Mouse (Mus musculus) kidney, postnatal 4 days (tissue): ENCODE measurements at regions not wholly inside any gene's neighbourhood (a gene's known extent, or its start where the extent isn't known, plus 50 kb on each side); places are given as distances from the start of the nearest gene placed in this dataset.
"Not testable (repeated sequence)": the region's sequence is repeated elsewhere in the genome, so short reads cannot be mapped to it uniquely, and the experiment has no call there.

ENCODE experiments used
- DNase-seq, 2 experiments: peaks; one replicate each; pipeline ENCODE4 v3.0.0; 2021; ENCODE audit warnings: mixed read lengths in 2 of 2

DNA sequence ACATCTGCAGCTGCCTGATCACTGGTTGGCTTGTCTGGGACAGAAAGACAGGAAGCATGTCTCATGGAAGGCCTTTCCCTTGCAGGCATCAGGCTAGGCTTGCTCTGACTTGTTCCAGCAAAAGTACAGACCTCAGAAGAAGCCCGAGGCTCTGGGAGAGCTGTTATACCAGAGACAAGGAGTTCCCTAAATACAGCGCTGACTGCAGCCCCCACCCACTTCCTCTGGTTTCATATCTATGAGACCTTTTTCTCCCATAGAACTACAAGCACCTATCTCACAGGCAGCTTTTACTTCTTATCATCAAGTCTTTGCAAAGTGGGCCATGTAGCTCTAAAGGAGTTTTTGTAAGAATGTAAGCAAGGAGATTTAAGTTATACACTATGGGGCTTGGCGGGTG, 312.2 kb upstream of the Vmn1r3 start:
- DNase-seq = not testable (repeated sequence)

DNA sequence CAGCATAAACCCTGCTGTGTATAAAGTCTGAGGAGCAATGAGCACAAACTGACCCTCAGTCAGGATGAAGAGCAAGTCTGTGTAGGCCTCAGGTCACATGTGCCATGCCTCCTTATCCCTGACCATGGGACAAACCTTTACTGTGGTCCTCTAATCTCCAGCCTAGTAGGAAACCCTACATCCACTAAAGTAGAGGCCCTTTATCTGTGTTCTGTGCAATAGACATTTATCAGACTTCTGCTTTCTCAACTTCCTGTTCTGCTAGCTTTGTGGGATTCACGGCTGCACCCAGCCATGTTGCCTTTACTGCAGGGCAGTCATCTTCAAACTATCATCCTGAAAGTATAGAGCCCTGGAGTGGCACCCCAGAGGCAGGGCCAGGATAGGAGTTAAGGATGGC, 310.8 kb upstream of the Vmn1r3 start:
- not testable (repeated sequence) for DNase-seq

DNA sequence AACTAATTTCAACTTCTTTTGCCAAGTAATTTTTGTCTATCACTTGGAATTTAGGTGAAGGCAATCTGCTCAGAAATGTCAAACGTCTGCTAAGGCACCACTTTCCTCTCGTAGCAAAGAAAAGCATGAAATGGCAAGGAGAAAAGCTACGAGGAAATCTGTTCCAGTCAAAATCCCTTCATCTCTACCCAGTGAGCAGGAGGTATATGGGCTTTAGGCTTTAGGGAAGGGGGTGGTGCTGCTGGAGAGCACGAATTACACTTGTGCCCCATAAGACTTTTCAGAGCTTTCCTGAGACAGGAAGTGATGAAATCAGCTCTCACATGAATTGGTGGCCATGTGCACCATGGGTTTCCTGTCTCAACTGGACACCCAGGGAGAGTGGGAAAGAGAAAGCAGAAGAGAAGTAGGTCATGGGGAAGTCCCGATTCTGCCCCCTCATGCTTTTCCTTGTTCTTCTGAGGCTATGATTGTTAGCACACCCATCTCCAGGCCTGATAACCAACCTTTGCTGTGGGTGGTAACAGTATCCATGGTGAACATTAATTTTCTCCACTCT, 309.0 kb upstream of the Vmn1r3 start:
- DNase-seq = not testable (repeated sequence)

DNA sequence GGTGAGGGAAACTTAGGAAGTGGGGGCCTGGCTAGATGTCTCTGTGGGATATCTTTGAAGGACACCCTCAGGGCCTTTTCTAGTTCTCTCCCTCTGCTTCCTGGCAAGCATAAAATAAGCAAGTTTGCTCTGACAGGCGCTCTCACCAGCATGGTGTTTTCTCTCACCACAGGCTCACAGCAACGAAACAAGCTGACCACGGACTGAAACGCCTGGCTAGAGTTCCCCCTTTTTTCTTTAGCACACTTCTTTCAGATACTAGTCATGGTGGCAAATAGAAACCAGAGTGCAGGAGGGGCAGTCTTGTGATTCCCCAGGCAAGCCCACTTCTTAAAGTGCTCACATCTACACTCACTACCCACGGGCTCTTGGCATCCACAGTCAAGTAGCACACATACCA, 305.7 kb upstream of the Vmn1r3 start:
- not testable (repeated sequence) for DNase-seq

DNA sequence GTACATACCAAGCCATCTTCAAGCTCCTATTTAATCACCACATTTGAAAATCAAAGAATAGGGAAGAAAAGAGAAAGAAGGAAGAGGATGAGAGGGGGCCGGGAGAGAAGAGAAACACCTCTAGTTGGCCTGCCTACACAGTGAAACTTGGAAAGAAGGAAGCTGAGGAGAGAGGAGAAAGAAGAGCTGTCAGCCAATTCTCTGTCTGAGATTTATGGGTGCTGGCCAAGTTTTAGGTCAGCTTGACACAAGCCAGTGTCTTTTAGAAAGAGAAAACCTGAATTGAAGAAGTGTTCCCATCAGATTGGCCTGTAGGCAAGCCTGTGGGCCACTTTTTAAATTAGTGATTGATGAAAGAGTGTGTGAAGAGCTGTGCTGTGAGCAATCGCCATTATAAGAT, 296.9 kb upstream of the Vmn1r3 start:
- DNase-seq = no peak

DNA sequence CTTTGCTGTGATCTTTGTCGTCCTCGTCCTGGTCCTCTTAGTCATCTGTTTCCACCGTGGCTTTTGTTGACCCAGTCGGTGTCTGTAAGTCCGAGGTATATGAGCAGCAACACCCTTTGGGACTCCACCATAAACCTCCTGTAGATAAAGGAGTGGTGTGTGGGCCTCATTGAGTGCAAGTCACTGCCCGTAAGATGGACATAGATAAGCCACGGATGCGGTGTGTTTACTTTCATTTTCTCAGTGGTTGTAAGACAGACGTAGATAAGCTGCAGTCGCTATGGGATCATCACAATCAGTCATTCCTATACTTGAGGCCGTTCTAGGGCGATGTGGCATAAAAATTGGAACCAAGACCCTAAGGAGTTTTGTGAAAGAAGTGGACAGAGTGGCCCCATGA, 271.6 kb upstream of the Vmn1r3 start:
- no peak for DNase-seq

DNA sequence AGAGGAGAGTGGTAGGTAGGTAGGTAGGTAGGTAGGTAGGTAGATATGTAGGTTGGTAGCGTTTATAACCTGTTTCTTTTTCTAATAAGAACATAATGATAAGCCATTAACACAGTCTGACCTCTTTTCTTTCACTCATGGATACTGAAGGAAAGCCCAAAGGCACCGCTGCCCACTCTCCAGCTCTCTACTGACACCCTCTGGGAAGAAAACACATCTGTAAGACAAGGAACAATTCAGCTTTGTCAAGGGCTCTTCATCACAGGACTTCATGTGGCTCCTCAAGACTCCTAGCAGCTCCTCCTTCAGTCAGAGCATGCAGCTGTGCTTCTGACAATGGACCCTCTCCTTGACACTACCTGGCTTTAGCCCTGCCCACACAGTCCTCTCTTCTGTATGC, 252.2 kb upstream of the Vmn1r3 start:
- DNase-seq = not testable (repeated sequence)

DNA sequence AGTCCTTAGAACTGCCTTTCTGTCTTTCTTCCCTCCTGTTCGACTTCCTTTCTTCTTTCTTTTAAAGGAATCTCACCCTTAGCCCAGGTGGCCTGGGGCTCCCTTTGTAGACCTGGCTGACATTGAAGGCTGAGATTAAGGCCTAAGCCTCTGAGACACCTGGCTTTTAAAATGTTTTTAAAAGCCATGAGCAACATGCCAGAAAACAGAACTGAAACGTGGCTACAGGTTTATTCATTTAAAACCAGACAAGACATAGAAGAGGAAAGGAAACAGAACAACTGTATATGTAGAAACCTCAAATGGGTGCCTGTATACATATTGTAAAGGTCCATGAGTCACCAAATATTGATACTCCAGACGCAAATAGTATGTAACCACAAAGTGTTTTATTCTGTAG, 242.8 kb upstream of the Vmn1r3 start:
- no peak for DNase-seq

DNA sequence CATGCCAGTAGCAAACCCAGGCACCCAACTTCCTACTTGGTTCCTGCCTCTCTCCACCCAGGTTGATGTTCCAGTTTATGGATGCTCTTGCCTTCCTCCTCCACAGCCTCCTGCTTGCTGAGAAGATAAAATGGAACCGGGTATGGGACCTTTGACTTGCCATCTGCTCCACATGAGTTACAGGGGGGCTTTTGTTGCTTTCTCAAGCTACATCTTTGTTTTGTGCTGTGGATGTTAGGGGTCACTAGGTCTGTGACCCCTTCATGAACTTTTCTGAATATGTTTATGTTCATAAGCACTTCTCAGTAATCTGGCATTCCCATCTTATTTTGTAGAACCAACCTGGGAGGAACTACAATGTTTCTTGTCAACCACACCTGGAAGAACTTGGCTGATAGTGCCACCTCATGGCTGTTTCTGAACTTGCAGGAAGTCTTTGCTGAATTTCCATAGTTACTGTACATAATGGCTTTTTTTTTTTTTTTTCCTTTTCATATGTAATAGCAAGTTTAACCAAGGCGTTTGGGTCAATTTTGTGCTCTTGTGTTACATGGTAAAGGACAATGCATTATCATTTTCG, 234.9 kb upstream of the Vmn1r3 start:
- peak; percentile 66 to 75 for DNase-seq

DNA sequence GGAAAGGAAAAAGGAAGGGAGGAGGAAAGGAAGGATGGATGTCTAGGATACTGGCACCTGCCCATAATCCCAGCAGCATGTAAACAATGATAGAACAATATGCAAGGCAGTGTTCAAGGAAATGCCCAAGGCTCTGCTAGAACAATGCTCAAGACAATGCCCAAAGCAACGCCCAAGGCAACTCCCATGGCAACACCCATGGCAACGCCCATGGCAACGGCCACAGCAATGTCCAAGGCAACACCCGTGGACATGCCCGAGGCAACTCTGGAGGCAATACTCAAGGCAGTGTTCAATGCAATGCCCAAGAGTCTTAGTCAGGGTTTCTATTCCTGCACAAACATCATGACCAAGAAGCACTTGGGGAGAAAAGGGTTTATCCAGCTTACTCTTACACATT, 231.5 kb upstream of the Vmn1r3 start:
- DNase-seq = no peak

DNA sequence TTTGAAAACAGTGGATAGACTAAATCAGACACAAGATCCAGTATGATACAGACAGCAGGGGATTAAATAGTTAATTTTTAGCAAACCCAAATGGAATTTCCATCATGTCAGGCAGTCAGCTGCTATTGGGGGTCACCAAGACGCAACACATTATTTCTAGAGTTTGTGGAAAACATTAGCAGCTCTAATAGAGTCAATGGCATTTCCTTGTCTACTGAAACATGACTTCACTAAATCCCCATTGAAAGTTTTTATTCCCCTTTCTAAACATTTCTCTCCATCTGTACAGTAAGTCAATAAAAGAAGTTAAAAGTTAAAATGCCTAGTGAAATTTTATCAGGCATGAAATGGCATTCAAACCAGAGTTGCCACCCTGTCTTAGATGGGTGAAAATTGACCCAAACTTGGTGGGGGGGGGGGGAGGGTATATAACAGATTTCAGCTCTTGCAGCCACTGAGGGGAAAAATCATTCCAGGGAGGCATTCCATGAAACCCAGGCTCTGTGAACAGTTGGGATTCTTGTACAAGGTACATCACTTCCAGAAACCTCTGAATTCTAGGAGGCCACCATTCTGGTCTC, 229.4 kb upstream of the Vmn1r3 start:
- DNase-seq = not testable (repeated sequence)

DNA sequence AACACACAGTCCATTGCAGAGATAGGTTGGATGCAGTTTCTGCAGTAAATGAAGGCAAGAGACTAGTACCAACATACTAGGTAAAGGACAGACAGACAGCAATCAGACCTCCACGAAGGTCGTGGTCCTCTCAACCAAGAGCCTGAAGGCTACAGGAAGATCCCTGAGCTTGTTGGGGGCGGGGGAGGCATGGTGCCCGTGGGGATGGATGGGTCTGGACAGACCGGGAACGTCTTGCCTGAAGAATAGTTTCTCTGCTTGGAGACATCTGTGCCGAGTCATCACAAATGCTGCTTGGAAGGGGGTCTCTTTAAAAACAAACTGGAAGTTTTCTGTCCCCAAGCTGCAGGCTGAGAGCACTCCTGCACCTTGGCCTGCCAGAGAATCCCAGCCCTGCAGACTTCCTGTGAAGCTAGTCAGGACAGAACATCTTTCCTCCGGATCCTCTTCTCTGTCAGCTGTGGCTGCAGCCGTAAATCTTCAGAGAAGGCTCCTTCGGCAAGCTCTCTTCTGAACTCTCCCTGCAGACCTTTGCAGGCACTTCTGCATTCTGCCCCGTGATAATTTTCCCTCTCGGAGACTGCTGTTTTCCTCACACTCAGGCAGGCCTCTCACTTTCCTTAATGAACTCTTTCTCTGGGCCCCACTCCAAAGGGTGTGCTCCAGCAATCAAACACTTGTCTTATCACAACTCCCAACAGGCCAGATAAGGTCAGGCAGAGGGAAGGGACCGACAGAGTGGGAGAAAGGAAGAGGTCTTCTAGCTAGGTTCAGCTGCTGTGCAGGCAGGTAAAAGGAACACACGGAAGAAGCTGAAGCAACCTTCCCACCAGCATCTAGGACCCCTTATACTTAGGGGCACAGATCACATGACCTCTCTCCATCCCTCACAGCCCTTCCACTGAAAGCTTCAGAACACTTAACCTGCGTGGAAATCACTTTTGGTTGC, 228.6 kb upstream of the Vmn1r3 start:
- DNase-seq = peak; percentile 9 to 30

DNA sequence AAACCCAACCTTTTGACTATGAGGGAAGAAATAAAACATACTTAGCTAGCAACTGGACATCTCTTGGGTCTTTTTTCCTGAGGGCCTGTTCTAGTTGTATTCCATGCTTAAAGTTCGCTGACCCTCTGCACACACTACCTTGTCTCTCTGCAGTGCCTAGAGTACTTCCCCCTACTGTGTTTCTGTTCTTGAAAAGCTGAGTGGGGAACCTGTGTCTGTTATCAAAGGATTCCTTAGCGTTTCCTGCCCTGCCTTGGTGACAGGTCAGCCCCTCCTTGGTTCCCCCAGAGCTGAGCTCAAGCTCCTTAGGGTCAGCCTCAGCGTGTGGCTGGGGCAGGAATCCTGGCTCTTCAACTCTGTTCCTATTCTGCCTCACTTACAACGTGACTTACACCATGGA, 227.2 kb upstream of the Vmn1r3 start:
- DNase-seq = not testable (repeated sequence)

DNA sequence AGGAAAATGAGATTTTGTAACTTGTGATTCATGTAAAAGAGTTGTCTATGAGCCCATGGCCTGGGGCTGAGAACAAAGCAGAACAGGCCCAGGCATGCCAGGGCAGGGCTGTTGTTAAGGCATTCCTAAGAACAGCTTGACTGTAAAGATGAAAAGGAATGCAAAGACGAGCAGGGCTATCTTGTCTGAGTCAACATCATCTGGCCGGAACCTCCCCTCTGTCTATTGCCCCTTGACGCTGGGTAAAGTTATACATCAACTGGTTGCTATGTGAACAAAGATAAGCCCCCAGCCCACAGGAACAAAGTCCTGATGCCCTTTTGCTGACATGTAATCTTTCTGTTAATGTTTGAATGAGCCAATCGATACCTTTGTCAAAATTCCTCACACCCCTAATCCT, 217.7 kb upstream of the Vmn1r3 start:
- not testable (repeated sequence) for DNase-seq

DNA sequence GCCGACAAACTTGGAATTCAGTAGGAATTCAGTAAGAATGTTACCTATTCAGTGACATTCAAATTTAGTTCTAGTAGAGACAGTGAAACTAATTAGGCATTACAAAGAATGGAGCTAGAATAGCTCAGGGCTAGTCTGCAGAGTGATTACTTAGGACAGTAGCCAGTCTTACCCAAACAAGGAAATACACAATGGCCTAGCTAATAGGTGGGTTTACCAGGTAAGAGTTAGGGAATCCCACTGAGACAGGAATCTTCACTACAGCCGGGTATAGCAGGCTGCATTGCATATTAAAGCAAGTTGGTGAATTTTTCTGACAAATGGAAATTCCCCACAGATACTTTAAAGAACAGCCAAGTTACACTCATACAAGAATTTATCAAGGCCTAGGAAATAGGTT, 216.6 kb upstream of the Vmn1r3 start:
- DNase-seq = not testable (repeated sequence)

DNA sequence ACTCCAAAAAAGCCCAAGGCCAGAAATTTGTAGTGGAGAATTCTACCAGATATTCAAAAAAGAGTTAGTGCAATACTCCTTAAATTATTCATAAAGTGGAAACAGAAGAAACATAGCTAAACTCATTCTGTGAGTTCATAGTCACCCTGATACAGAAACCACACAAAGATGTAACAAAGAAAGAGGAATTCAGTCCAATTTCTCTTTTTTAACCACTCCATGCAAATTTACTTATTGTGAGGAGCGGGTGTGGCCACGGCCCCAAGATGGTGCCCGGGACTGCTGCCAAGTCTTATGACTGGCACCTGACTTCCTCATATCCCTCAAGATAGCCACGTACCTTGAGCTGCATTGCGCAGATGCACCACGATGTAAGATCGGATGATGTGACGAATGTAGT, 206.4 kb upstream of the Vmn1r3 start:
- DNase-seq = not testable (repeated sequence)

DNA sequence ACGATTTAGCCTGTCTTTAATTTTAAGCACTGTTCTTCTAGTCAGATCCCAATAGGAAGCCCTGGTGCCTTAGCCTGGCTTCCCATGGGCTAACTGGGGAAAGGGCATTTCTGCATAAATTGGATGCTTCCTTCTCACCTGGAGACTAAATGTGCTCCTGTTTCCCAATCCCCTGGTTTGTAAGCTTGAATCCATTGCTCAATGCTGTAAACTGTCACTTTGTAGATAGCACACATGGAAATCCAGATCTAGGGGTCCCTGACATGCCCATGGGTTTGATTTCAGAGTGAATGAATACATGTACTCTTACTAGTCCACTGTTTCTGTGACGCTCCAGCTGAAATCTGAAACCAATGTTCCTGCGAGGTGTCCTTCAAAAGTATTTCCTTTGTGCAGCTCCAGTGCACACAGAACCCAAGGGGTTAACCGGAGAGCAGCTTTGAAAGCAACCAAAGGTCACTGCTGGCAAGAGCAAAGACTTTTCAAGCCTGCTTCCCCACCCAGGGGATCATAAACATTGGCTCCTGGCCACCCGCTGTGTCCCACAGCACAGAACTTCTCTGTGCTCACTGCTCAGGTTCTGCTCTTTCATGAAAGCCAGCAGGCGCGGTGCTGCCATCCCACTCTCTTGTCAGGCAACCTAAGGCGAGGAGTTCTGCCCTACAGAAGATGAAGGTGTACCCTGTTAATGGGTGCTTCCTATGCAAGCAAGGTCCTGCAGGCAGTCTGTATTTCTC, 188.0 kb upstream of the Vmn1r3 start:
- peak; percentile 18 to 42 for DNase-seq

DNA sequence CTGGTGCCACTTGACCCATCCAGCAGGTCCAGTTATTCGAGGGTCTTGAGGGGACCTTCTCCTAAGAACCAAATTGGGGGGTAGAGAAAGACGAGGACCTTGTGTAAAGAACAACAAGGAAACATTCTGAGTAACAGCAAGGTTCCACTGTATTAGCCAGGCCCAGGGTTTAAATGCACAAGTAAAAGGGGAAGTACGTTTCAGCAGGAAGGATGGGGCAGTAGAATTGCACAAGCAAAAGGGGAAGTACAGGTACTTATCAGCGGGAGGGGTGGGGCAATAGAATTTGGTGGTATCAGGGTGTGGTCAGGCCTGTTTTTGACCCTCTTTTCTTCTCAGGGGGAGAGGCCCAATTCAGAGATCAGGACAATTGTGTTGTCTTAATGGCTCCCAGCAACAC, 182.9 kb upstream of the Vmn1r3 start:
- DNase-seq = not testable (repeated sequence)

DNA sequence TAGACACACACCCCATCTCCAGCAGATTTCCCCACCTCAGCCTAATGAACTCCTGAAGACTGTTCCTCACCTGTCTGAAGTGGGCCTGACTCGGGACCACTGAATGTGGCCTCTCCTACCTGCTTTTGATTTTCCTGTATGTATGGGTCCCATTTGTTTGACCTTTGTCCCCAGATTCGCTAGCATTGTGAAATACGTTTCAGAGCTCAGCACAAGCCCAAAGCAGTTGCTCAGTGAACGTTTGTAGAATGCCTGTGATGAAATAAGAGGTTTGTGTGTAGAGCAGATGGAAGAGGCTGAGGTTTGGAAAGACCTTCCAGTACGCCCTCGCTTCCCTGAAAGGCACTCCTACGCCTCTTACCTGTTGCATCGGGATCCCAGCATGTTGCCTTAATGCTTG, 158.3 kb upstream of the Vmn1r3 start:
- DNase-seq = not testable (repeated sequence)

DNA sequence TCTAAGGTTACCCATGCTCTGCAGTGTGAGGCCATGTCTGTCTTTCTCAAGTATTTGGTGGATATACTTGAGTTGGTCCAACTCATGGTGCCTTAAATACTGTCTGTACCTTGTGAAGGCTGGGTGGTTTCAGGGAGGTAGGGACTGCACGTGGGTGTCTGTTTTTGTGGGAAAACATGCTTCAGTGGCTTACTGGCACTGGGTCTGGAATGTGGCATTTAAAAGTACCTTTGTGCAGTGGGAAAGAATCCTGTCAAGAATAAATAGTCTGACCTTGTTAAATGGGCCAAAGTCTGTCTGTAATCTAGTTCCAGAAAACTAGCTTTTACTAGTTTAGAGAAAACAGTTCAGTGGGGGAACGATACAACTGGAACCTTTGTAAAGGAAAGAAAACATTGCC, 157.5 kb upstream of the Vmn1r3 start:
- peak; percentile 6 to 30 for DNase-seq

DNA sequence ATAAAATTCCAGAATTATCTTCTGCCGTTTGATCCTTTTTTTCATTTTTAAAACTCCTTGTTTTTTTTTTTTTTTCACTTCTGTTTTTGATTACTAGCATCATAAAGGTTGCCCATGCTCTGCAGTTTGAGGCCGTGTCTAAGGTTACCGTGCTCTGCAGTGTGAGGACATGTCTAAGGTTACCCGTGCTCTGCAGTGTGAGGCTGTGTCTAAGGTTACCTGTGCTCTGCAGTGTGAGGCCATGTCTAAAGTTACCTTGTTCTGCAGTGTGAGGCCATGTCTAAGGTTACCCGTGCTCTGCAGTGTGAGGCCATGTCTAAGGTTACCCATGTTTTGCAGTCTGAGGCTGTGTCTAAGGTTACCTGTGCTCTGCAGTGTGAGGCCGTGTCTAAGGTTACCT, 157.0 kb upstream of the Vmn1r3 start:
- DNase-seq = not testable (repeated sequence)
